Mouse (Mus musculus) ES-E14 (cell line): Measurements from ENCODE around the gene 4921504E06Rik.

Experiments used
- HCFC1 ChIP-seq: IDR thresholded peaks from 2 replicates; pipeline ENCODE4 v1.6.1; 2012; ENCODE audit warnings: low read length, inconsistent platforms, borderline replicate concordance; ENCODE audit not compliant: insufficient read depth
- ZNF384 ChIP-seq: IDR thresholded peaks from 2 replicates; pipeline ENCODE4 v1.6.1; 2012; ENCODE audit warnings: low read depth, low read length, inconsistent platforms

- no peak for TF ChIP-seq ZNF384
- no peak for TF ChIP-seq HCFC1
Measured at GRCm38 (mm10) chr2:19521662-19522061, 32.1 kb downstream of the 4921504E06Rik start.
